8 mouse cellular contexts compared by ENCODE assay signal in genomic region chr1:183388426-183389406, GRCm38 (mm10). TPM values are rescaled to one million over a fixed set of nuclear protein-coding genes. Genes with fewer than 3 reads are reported as not detected.
A peak's percentile ranks its signal among the peaks of the same experiment; 100 is the strongest.
DNase-seq lines count a peak whose midpoint lies in the region; ATAC-seq and TF ChIP-seq lines count a peak whose summit lies in the region.

Taf1a (plus strand) TSS chr1:183388981.

- no peak for TF ChIP-seq CTCF in ES-Bruce4 (IDR thresholded peaks at IDR 0.05; ENCODE audit: low read depth, low read length)
- no peak for TF ChIP-seq CTCF in liver, postnatal 0 days (IDR thresholded peaks at IDR 0.05; ENCODE audit: low read depth)

- peak within 1 kb of the TSS; percentile 80 for H3K4me2 ChIP-seq in forebrain, embryonic 13.5 days
- peak within 1 kb of the TSS; percentile 71 for H3K4me2 ChIP-seq in liver, postnatal 0 days (ENCODE audit: low read depth, low read length)
- H3K4me2 ChIP-seq in neural tube, embryonic 14.5 days (ENCODE audit: low read depth, low read length), result peak within 1 kb of the TSS; percentile 83

- H3K9me3 ChIP-seq in ES-Bruce4 (replicated peaks; ENCODE audit: control insufficient read depth, insufficient read depth, low read length, poor library complexity, severe bottlenecking), result no peaks in the 10 kb centered on the region
- H3K9me3 ChIP-seq in forebrain, embryonic 13.5 days (replicated peaks), result no peaks in the 10 kb centered on the region
- no peaks in the 10 kb centered on the region for H3K9me3 ChIP-seq in liver, postnatal 0 days (ENCODE audit: low read length)
- no peaks in the 10 kb centered on the region for H3K9me3 ChIP-seq in neural tube, embryonic 14.5 days (ENCODE audit: control insufficient read depth, low read length)

- peak within 1 kb of the TSS; percentile 74 for H3K4me3 ChIP-seq in ES-Bruce4 (ENCODE audit: low read depth, low read length)
- peak within 1 kb of the TSS; percentile 71 for H3K4me3 ChIP-seq in forebrain, embryonic 13.5 days
- H3K4me3 ChIP-seq in liver, postnatal 0 days (ENCODE audit: low read depth, low read length), result peak within 1 kb of the TSS; percentile 59
- H3K4me3 ChIP-seq in neural tube, embryonic 14.5 days (ENCODE audit: low read depth, low read length), result peak within 1 kb of the TSS; percentile 75

- H3K27me3 ChIP-seq in ES-Bruce4 (ENCODE audit: control insufficient read depth, insufficient read depth, low read length, poor library complexity, severe bottlenecking), result no peaks in the 10 kb centered on the region
- peaks cover 25% of the 10 kb centered on the region for H3K27me3 ChIP-seq in forebrain, embryonic 13.5 days
- H3K27me3 ChIP-seq in liver, postnatal 0 days (ENCODE audit: insufficient read depth, low read length), result no peaks in the 10 kb centered on the region
- 0 out of 2 replicates have a peak, but pooled peaks cover 3% of the 10 kb centered on the region for H3K27me3 ChIP-seq in neural tube, embryonic 14.5 days (ENCODE audit: control insufficient read depth, insufficient read depth, low read length)

- TF ChIP-seq EP300 in ES-Bruce4 (IDR thresholded peaks at IDR 0.05; ENCODE audit: insufficient read depth, low read depth, low read length), result no peak
- TF ChIP-seq EP300 in liver, postnatal 0 days (IDR thresholded peaks at IDR 0.05; ENCODE audit: low read depth), result no peak

- DNase-seq in heart, postnatal 10 days, result peak; percentile 92
- peak; percentile 85 for DNase-seq in large intestine, adult 2 months (ENCODE audit: low read depth, low spot score)
- DNase-seq in liver, postnatal 0 days, result peak; percentile 96
- peak; percentile 94 for DNase-seq in testis, postnatal 10 days (ENCODE audit: low spot score)

- H3K9ac ChIP-seq in ES-Bruce4 (ENCODE audit: low read depth, poor library complexity, severe bottlenecking), result peak within 1 kb of the TSS; percentile 36
- H3K9ac ChIP-seq in forebrain, embryonic 13.5 days, result peak within 1 kb of the TSS; percentile 62
- H3K9ac ChIP-seq in liver, postnatal 0 days (replicated peaks), result peak within 1 kb of the TSS; percentile 64
- peak within 1 kb of the TSS; percentile 44 for H3K9ac ChIP-seq in neural tube, embryonic 14.5 days (replicated peaks; ENCODE audit: low read depth, low read length)

- intact Hi-C loops in heart, postnatal 10 days (cut with DNase I), result loop anchor here (2.0 kb wide), 1 partner anchor 20 kb away; the partner anchor contains the start of gene Mia3

- H3K27ac ChIP-seq in ES-Bruce4 (ENCODE audit: insufficient read depth, low read length), result peak within 1 kb of the TSS; percentile 54
- H3K27ac ChIP-seq in forebrain, embryonic 13.5 days, result no peak within 1 kb of the TSS; the same call in 1 of the 2 replicates
- peak within 1 kb of the TSS; percentile 41 for H3K27ac ChIP-seq in liver, postnatal 0 days (ENCODE audit: low read depth)
- peak within 1 kb of the TSS; percentile 66 for H3K27ac ChIP-seq in neural tube, embryonic 14.5 days (ENCODE audit: low read depth, low read length)

- no peak for TF ChIP-seq POLR2A in ES-Bruce4 (IDR thresholded peaks at IDR 0.05; ENCODE audit: insufficient read depth, low read length)

- peaks cover 3% of the 10 kb centered on the region; the same call in 1 of the 2 replicates for H3K36me3 ChIP-seq in ES-Bruce4 (ENCODE audit: control insufficient read depth, insufficient read depth, low read length, poor library complexity, severe bottlenecking)
- peaks cover 7% of the 10 kb centered on the region; the same call in 1 of the 2 replicates for H3K36me3 ChIP-seq in forebrain, embryonic 13.5 days (ENCODE audit: poor library complexity, severe bottlenecking)
- H3K36me3 ChIP-seq in liver, postnatal 0 days (replicated peaks; ENCODE audit: insufficient read depth, low read length), result peaks cover 8% of the 10 kb centered on the region
- H3K36me3 ChIP-seq in neural tube, embryonic 14.5 days (ENCODE audit: control insufficient read depth, insufficient read depth, low read length), result no peaks in the 10 kb centered on the region

- no peaks in the 10 kb centered on the region for H3K4me1 ChIP-seq in ES-Bruce4 (ENCODE audit: control insufficient read depth, insufficient read depth, low read length)
- H3K4me1 ChIP-seq in forebrain, embryonic 13.5 days, result peaks cover 12% of the 10 kb centered on the region
- H3K4me1 ChIP-seq in liver, postnatal 0 days (ENCODE audit: insufficient read depth), result peaks cover 8% of the 10 kb centered on the region
- peaks cover 6% of the 10 kb centered on the region; the same call in 1 of the 2 replicates for H3K4me1 ChIP-seq in neural tube, embryonic 14.5 days (ENCODE audit: control insufficient read depth, insufficient read depth, low read length)

- peak; percentile 100 for ATAC-seq in cerebellum, adult (ENCODE audit: insufficient number of reproducible peaks, low FRiP score, low TSS enrichment)
- peak; percentile 100 for ATAC-seq in forebrain, embryonic 13.5 days
- ATAC-seq in liver, postnatal 0 days, result peak; percentile 100
- ATAC-seq in neural tube, embryonic 14.5 days (ENCODE audit: low read depth), result peak; percentile 100

- WGBS in forebrain, embryonic 13.5 days, result 6% methylated on average over 44 of the region's 44 CpGs
- 6% methylated on average over 44 of the region's 44 CpGs for WGBS in large intestine, adult 2 months
- WGBS in liver, postnatal 0 days (ENCODE audit: insufficient replicate concordance), result 5% methylated on average over 44 of the region's 44 CpGs
- 6% methylated on average over 44 of the region's 44 CpGs for WGBS in neural tube, embryonic 14.5 days

RNA-seq across cellular contexts. Expression of gene Taf1a, which starts in this region (rescaled TPM):
- polyA plus RNA-seq in ES-Bruce4 (2011; ENCODE audit: insufficient read depth, insufficient read length, low read depth, missing spikeins), result 24.5 and 26.4 TPM in 2 replicates
- polyA plus RNA-seq in forebrain, embryonic 13.5 days (2015; fragmentation: Nextera tagmentation; extraction: Ambion mirVana), result 18.6 and 19.1 TPM in 2 replicates
- 1 to 10 TPM; 7.8 to 9.1 TPM for total RNA-seq in heart, postnatal 10 days (2021)
- 4.5 and 5.2 TPM in 2 replicates for polyA plus RNA-seq in large intestine, adult 2 months (2012; rRNA removed)
- 3.7 and 4.3 TPM in 2 replicates for polyA plus RNA-seq in liver, postnatal 0 days (2015; fragmentation: Nextera tagmentation; extraction: Ambion mirVana)
- 16.1 and 17.2 TPM in 2 replicates for polyA plus RNA-seq in neural tube, embryonic 14.5 days (2014; fragmentation: Nextera tagmentation; extraction: Ambion mirVana)
